Mouse (Mus musculus) layer of hippocampus, adult 11-12 months (tissue): Measurements from ENCODE around the gene Gria2.

Source experiments
- DNase-seq: peaks from one replicate; pipeline ENCODE4 v3.0.0; 2022; ENCODE audit warnings: low spot score

Gria2 gene

DNA sequence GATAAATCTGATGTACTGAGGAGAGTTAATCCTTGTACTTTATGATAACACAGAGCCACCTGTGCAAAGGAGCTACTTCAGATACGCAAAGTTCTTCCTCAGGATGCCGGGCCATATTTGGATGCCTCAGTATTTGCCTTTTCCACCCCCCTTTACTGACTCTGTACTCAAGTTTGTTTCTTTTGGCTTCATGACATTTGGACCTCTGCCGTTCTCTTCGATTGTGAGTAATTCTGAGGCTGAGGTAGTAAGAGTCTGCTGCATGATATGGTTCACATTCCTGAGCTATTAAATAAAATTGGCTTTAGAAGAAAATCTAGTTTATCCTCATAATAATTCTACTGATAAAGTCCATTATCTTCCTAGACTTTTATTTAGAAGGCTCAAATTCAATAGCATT is 26.7 kb downstream of the Gria2 start:
- DNase-seq, result no peak

- no peak for DNase-seq
These were observed 28.4 kb downstream of the Gria2 start for GRCm38 (mm10) chr3:80774005-80774764.

DNA sequence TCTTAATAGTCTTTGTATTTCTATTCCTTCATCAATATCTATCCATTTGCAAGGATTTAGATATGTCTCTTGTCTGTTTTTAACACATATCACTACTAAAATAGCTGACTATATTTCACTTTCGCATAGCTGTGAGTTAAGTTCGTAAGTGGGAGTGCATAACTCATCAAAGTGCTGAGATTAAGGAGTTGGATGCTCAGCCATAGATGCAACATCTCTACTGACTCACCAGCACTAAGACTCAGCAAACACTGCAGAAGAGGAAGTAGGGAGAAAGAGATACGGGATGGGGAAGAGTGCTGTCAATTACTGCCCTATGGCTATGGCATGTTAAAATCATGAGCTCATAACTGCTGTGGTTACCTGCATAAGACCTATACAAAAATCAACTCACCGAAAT is 29.4 kb downstream of the Gria2 start:
- no peak for DNase-seq

GRCm38 (mm10) chr3:80769506-80770235 is 33.0 kb downstream of the Gria2 start:
- no peak for DNase-seq

DNA sequence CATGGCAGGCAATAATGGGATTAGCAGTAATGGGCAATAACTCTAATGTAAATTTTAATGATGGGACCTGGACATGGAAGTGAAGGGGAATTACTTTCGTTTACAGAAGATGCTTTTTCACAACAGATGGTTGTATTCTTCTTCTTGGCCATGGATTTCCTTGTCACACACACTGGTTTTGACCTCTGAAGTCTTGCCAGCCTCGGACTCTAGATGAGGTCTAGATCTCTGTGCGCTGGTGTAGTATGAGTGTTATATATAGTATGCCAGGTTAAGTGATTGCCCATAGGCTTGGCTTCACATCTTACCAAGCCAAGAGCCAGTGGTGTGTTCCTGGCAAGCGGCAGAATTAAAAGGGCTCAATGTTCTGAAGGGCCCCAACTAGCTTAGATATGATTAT is 43.7 kb downstream of the Gria2 start:
- DNase-seq, result no peak

- no peak for DNase-seq
These were observed 44.3 kb downstream of the Gria2 start for GRCm38 (mm10) chr3:80758363-80758762.

- no peak for DNase-seq
These were observed 51.8 kb downstream of the Gria2 start for GRCm38 (mm10) chr3:80750786-80751185.

GRCm38 (mm10) chr3:80725205-80725604 is 77.4 kb downstream of the Gria2 start:
- DNase-seq, result peak; percentile 44

GRCm38 (mm10) chr3:80713123-80713522 is 89.5 kb downstream of the Gria2 start:
- DNase-seq, result no peak

DNA sequence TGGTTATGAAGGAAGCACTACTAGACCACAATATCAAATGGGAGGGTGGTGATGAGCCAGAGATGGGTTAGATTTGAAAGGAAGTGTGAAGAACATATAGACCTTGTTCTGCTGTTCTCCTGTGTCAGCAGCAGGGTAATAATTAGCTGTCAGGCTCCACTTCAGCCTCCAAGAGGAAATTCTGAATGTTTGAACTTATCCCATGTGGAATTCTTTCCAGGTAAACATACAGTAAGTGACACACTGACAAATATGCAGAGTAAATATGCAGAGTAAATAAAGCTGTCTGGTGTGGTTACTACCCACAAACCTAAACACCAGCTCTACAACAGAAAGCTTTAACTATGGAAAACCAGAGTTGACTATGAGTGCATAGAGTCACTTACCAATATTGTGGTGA is 93.6 kb downstream of the Gria2 start:
- DNase-seq, result no peak

DNA sequence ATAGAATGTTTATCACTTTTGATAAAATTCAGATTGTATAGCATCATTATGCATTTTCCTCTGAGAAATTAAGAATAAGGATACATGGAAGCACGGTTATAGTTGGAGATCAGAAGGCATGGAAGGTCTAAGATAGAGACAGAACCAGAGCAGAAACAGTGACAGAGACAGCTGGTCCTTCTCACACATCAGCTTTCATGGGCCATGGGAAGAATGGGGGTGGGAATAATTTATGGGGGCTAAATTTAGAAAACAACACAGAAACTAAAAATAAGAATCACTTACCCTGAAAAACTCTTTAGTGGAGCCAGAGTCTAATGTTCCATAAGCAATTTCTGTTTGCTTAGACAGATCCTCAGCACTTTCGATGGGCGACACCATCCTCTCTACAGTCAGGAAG is 100.5 kb downstream of the Gria2 start:
- no peak for DNase-seq

DNA sequence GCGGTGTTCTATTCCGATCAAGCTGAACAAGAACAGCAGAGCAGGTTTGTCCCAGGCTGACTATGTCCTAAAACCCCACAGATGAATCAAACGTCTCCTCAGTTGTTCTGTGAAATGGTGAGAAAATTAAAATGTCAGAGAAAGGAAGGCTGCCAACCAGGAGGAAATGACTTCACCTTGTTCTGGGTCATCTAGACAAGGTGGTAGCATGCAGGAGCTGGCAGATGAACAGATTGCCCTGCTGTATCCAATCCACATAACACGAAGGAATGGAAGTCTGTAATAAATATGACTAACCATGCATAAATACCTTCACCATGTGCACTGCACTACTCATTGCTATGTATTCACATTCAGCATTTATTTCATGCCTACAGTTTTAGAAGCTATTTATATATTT is 105.1 kb downstream of the Gria2 start:
- no peak for DNase-seq

- no peak for DNase-seq
These were observed 107.7 kb downstream of the Gria2 start for GRCm38 (mm10) chr3:80694965-80695364.

DNA sequence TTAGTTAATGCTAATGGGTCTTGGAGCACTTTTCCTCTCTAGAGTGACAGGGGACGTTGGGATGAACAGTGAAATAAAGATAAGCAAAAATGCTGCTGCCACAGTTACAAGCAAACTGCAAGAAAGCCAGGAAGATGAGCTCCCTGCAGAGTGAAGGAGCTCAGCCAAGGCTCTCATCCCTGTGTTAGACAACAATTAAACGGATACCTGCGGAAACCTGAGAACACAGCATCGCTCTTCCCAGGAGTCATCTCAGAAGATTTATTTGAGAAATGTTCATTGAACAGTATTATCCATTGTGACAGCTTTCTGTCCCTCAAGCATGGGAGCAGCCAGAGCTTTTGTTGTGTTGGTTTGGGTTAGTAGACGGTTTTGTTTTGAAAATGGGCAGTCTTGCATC is 137.5 kb downstream of the Gria2 start:
- DNase-seq, result no peak

GRCm38 (mm10) chr3:80663293-80663692 is 139.3 kb downstream of the Gria2 start:
- DNase-seq, result no peak

- no peak for DNase-seq
These were observed 140.8 kb downstream of the Gria2 start for GRCm38 (mm10) chr3:80661838-80662237.

GRCm38 (mm10) chr3:80652213-80652612 is 150.4 kb downstream of the Gria2 start:
- no peak for DNase-seq
